Mouse (Mus musculus) MEL (cell line): ENCODE results near the gene Cnot2. TPM values are rescaled to one million over a fixed set of nuclear protein-coding genes. Genes with fewer than 3 reads are reported as not detected.

Experiments
- DNase-seq: peaks from one replicate; pipeline ENCODE4 v3.0.0; 2011; ENCODE audit warnings: low read depth, low spot score
- H3K27ac ChIP-seq: 2 replicates; pipeline ENCODE4 v1.5.1; 2012; ENCODE audit warnings: low read depth, mild to moderate bottlenecking, control low read depth, low read length, moderate library complexity; ENCODE audit not compliant: control insufficient read depth
- H3K27me3 ChIP-seq, 2 experiments: fragments of 150-350 bp in 1 of 2; sonication (generic) in 1 of 2; 2 replicates each; pipeline ENCODE4 v1.6.1; 2012; ENCODE audit warnings: low read length in 2 of 2, mild to moderate bottlenecking in 2 of 2, improper control_type of control experiment in 1 of 2, moderate library complexity in 1 of 2; ENCODE audit not compliant: insufficient read depth in 2 of 2, control insufficient read depth in 1 of 2
- H3K36me3 ChIP-seq, 2 experiments: 2 replicates each; pipeline ENCODE4 v1.6.1; 2012 to 2014; ENCODE audit warnings: low read length in 2 of 2, improper control_type of control experiment in 1 of 2, inconsistent platforms in 1 of 2, mild to moderate bottlenecking in 1 of 2; ENCODE audit not compliant: insufficient read depth in 2 of 2, control insufficient read depth in 1 of 2
- H3K4me1 ChIP-seq, 2 experiments: fragments of 150-350 bp in 1 of 2; sonication (generic) in 1 of 2; 2 replicates each; pipeline ENCODE4 v1.6.1; 2012; ENCODE audit warnings: low read length in 2 of 2, improper control_type of control experiment in 1 of 2, mild to moderate bottlenecking in 1 of 2; ENCODE audit not compliant: insufficient read depth in 2 of 2, control insufficient read depth in 1 of 2
- H3K4me3 ChIP-seq, 2 experiments: fragments of 150-350 bp in 1 of 2; sonication (generic) in 1 of 2; 2 replicates each; pipeline ENCODE4 v1.5.1; 2012; ENCODE audit warnings: low read depth in 2 of 2, low read length in 2 of 2, mild to moderate bottlenecking in 2 of 2, moderate library complexity in 2 of 2, control low read depth in 1 of 2, improper control_type of control experiment in 1 of 2; ENCODE audit not compliant: control insufficient read depth in 1 of 2, insufficient read depth in 1 of 2
- H3K79me2 ChIP-seq: 2 replicates; pipeline ENCODE4 v1.6.1; 2012; ENCODE audit warnings: mild to moderate bottlenecking, low read length, moderate library complexity; ENCODE audit not compliant: control insufficient read depth, poor library complexity, insufficient read depth
- H3K9ac ChIP-seq: 2 replicates; pipeline ENCODE4 v1.6.1; 2012; ENCODE audit warnings: low read depth, mild to moderate bottlenecking, control low read depth, low read length, moderate library complexity; ENCODE audit not compliant: control insufficient read depth, poor library complexity, severe bottlenecking
- H3K9me3 ChIP-seq: fragments of 150-350 bp; sonication (generic); replicated peaks from 2 replicates; pipeline ENCODE4 v1.6.1; 2012; ENCODE audit warnings: mild to moderate bottlenecking, low read length, improper control_type of control experiment, moderate library complexity; ENCODE audit not compliant: insufficient read depth
- BHLHE40 ChIP-seq: IDR thresholded peaks from 2 replicates; pipeline ENCODE4 v1.6.1; 2012; ENCODE audit warnings: low read depth, mild to moderate bottlenecking, inconsistent platforms, low read length, improper control_type of control experiment, borderline replicate concordance
- CHD1 ChIP-seq: IDR thresholded peaks from 2 replicates; pipeline ENCODE4 v1.6.1; 2012; ENCODE audit warnings: low read depth, mild to moderate bottlenecking, inconsistent platforms, low read length, improper control_type of control experiment
- CHD2 ChIP-seq: IDR thresholded peaks from 2 replicates; pipeline ENCODE4 v1.6.1; 2011; ENCODE audit warnings: low read length, improper control_type of control experiment
- CTCF ChIP-seq, 3 experiments: IDR thresholded peaks in 2 of 3; conservative IDR thresholded peaks in 1 of 3; 2 replicates each; pipeline ENCODE4 v1.5.1; 2011 to 2012; ENCODE audit warnings: low read length in 3 of 3, low read depth in 2 of 3, mild to moderate bottlenecking in 2 of 3, improper control_type of control experiment in 1 of 3, inconsistent platforms in 1 of 3, mixed read lengths in 1 of 3, moderate library complexity in 1 of 3; ENCODE audit not compliant: control insufficient read depth in 1 of 3, insufficient read depth in 1 of 3, poor library complexity in 1 of 3, severe bottlenecking in 1 of 3
- E2F4 ChIP-seq: IDR thresholded peaks from 2 replicates; pipeline ENCODE4 v1.6.1; 2011; ENCODE audit warnings: low read depth, low read length, improper control_type of control experiment, borderline replicate concordance
- ELF1 ChIP-seq: IDR thresholded peaks from 2 replicates; pipeline ENCODE4 v1.6.1; 2014; ENCODE audit warnings: low read depth, mild to moderate bottlenecking, inconsistent platforms, low read length, improper control_type of control experiment, moderate library complexity
- EP300 ChIP-seq, 2 experiments: IDR thresholded peaks; 2 replicates each; pipeline ENCODE4 v1.6.1; 2011; ENCODE audit warnings: improper control_type of control experiment in 2 of 2, low read length in 2 of 2, low read depth in 1 of 2, mild to moderate bottlenecking in 1 of 2
- ETS1 ChIP-seq: IDR thresholded peaks from 2 replicates; pipeline ENCODE4 v1.6.1; 2012; ENCODE audit warnings: low read depth, mild to moderate bottlenecking, inconsistent platforms, low read length, improper control_type of control experiment, moderate library complexity
- GABPA ChIP-seq: IDR thresholded peaks from 2 replicates; pipeline ENCODE4 v1.6.1; 2012; ENCODE audit warnings: low read depth, mild to moderate bottlenecking, inconsistent platforms, low read length, improper control_type of control experiment, moderate library complexity
- GATA1 ChIP-seq: IDR thresholded peaks from 2 replicates; pipeline ENCODE4 v1.6.1; 2011; ENCODE audit warnings: low read depth, low read length, improper control_type of control experiment
- HCFC1 ChIP-seq: IDR thresholded peaks from 2 replicates; pipeline ENCODE4 v1.6.1; 2012; ENCODE audit warnings: low read depth, mild to moderate bottlenecking, inconsistent platforms, low read length, improper control_type of control experiment, moderate library complexity
- JUND ChIP-seq: IDR thresholded peaks from 2 replicates; pipeline ENCODE4 v1.6.1; 2011; ENCODE audit warnings: low read depth, mild to moderate bottlenecking, improper control_type of control experiment, low read length
- KAT2A ChIP-seq: conservative IDR thresholded peaks from 2 replicates; pipeline ENCODE4 v1.6.1; 2012; ENCODE audit warnings: low read depth, low read length, improper control_type of control experiment, inconsistent platforms
- MAFK ChIP-seq: IDR thresholded peaks from 2 replicates; pipeline ENCODE4 v1.6.1; 2011; ENCODE audit warnings: low read depth, mild to moderate bottlenecking, low read length, improper control_type of control experiment, borderline replicate concordance
- MAX ChIP-seq: IDR thresholded peaks from 2 replicates; pipeline ENCODE4 v1.6.1; 2011; ENCODE audit warnings: low read length, improper control_type of control experiment
- MAZ ChIP-seq: IDR thresholded peaks from 2 replicates; pipeline ENCODE4 v1.6.1; 2012; ENCODE audit warnings: low read depth, mild to moderate bottlenecking, inconsistent platforms, low read length, improper control_type of control experiment
- MEF2A ChIP-seq: IDR thresholded peaks from 2 replicates; pipeline ENCODE4 v1.6.1; 2014; ENCODE audit warnings: low read depth, mild to moderate bottlenecking, inconsistent platforms, low read length, improper control_type of control experiment; ENCODE audit not compliant: poor library complexity, insufficient replicate concordance, severe bottlenecking; ENCODE audit errors: extremely low read depth
- MXI1 ChIP-seq: IDR thresholded peaks from 2 replicates; pipeline ENCODE4 v1.6.1; 2011; ENCODE audit warnings: mild to moderate bottlenecking, low read depth, low read length, improper control_type of control experiment
- MYB ChIP-seq: IDR thresholded peaks from 2 replicates; pipeline ENCODE4 v1.6.1; 2011; ENCODE audit warnings: mild to moderate bottlenecking, low read depth, low read length, improper control_type of control experiment
- MYC ChIP-seq: IDR thresholded peaks from 2 replicates; pipeline ENCODE4 v1.6.1; 2011; ENCODE audit warnings: low read depth, mild to moderate bottlenecking, low read length, improper control_type of control experiment, moderate library complexity
- NELFE ChIP-seq: IDR thresholded peaks from 2 replicates; pipeline ENCODE4 v1.6.1; 2011; ENCODE audit warnings: low read depth, low read length, improper control_type of control experiment
- NRF1 ChIP-seq: IDR thresholded peaks from 2 replicates; pipeline ENCODE4 v1.6.1; 2014; ENCODE audit warnings: low read depth, mild to moderate bottlenecking, inconsistent platforms, low read length, improper control_type of control experiment, moderate library complexity; ENCODE audit not compliant: poor library complexity, insufficient read depth, severe bottlenecking
- POLR2A ChIP-seq, 2 experiments: IDR thresholded peaks; 2 replicates each; pipeline ENCODE4 v1.6.1; 2011 to 2012; ENCODE audit warnings: low read length in 2 of 2, mild to moderate bottlenecking in 2 of 2, control low read depth in 1 of 2, improper control_type of control experiment in 1 of 2, low read depth in 1 of 2, moderate library complexity in 1 of 2; ENCODE audit not compliant: control insufficient read depth in 1 of 2, insufficient read depth in 1 of 2, poor library complexity in 1 of 2
- POLR2AphosphoS2 ChIP-seq: IDR thresholded peaks from 2 replicates; pipeline ENCODE4 v1.6.1; 2011; ENCODE audit warnings: low read length, improper control_type of control experiment
- RAD21 ChIP-seq: IDR thresholded peaks from 2 replicates; pipeline ENCODE4 v1.6.1; 2011; ENCODE audit warnings: mild to moderate bottlenecking, low read depth, low read length, improper control_type of control experiment
- RCOR1 ChIP-seq: IDR thresholded peaks from 2 replicates; pipeline ENCODE4 v1.6.1; 2012; ENCODE audit warnings: low read depth, mild to moderate bottlenecking, inconsistent platforms, low read length, improper control_type of control experiment
- SIN3A ChIP-seq: IDR thresholded peaks from 2 replicates; pipeline ENCODE4 v1.6.1; 2012; ENCODE audit warnings: low read length, improper control_type of control experiment, inconsistent platforms
- SMC3 ChIP-seq: IDR thresholded peaks from 2 replicates; pipeline ENCODE4 v1.6.1; 2011; ENCODE audit warnings: low read depth, low read length, improper control_type of control experiment
- TAL1 ChIP-seq: IDR thresholded peaks from 2 replicates; pipeline ENCODE4 v1.6.1; 2012; ENCODE audit warnings: mild to moderate bottlenecking, inconsistent platforms, low read length, moderate library complexity, mixed read lengths
- TBP ChIP-seq: IDR thresholded peaks from 2 replicates; pipeline ENCODE4 v1.8.0; 2011; ENCODE audit warnings: low read depth, low read length, improper control_type of control experiment
- TCF12 ChIP-seq: IDR thresholded peaks from 2 replicates; pipeline ENCODE4 v1.6.1; 2014; ENCODE audit warnings: low read depth, mild to moderate bottlenecking, inconsistent platforms, low read length, improper control_type of control experiment, moderate library complexity
- UBTF ChIP-seq: IDR thresholded peaks from 2 replicates; pipeline ENCODE4 v1.6.1; 2012; ENCODE audit warnings: low read depth, mild to moderate bottlenecking, inconsistent platforms, low read length, improper control_type of control experiment, moderate library complexity, borderline replicate concordance; ENCODE audit not compliant: insufficient read depth
- USF1 ChIP-seq: IDR thresholded peaks from 2 replicates; pipeline ENCODE4 v1.6.1; 2014; ENCODE audit warnings: low read depth, mild to moderate bottlenecking, inconsistent platforms, low read length, improper control_type of control experiment, moderate library complexity
- USF2 ChIP-seq, 2 experiments: IDR thresholded peaks; 2 replicates each; pipeline ENCODE4 v1.6.1; 2011 to 2012; ENCODE audit warnings: improper control_type of control experiment in 2 of 2, low read length in 2 of 2, borderline replicate concordance in 1 of 2, inconsistent platforms in 1 of 2, low read depth in 1 of 2, mild to moderate bottlenecking in 1 of 2; ENCODE audit not compliant: insufficient read depth in 1 of 2
- ZC3H11A ChIP-seq: IDR thresholded peaks from 2 replicates; pipeline ENCODE4 v1.6.1; 2012; ENCODE audit warnings: low read depth, mild to moderate bottlenecking, inconsistent platforms, low read length, improper control_type of control experiment
- ZKSCAN1 ChIP-seq: IDR thresholded peaks from 2 replicates; pipeline ENCODE4 v1.6.1; 2012; ENCODE audit warnings: low read depth, mild to moderate bottlenecking, inconsistent platforms, low read length, improper control_type of control experiment, moderate library complexity
- ZMIZ1 ChIP-seq: IDR thresholded peaks from 2 replicates; pipeline ENCODE4 v1.6.1; 2012; ENCODE audit warnings: low read depth, mild to moderate bottlenecking, inconsistent platforms, low read length, improper control_type of control experiment, moderate library complexity
- ZNF384 ChIP-seq: IDR thresholded peaks from 2 replicates; pipeline ENCODE4 v1.6.1; 2012; ENCODE audit warnings: low read depth, mild to moderate bottlenecking, inconsistent platforms, low read length, improper control_type of control experiment
- polyA plus RNA-seq, 2 experiments: library from polyadenylated mRNA; stranded (reverse) in 1 of 2; unstranded in 1 of 2; fragments of >175 nt in 1 of 2; fragments of >200 nt in 1 of 2; gene quantifications; 2 replicates each; pipeline versions ENCODE4 v1.2.1 to v1.2.4; 2012; ENCODE audit warnings: low replicate concordance in 2 of 2, low read depth in 1 of 2; ENCODE audit not compliant: insufficient read length in 2 of 2, insufficient read depth in 1 of 2, missing spikeins in 1 of 2
- total RNA-seq: library from RNA; depleted of rRNA; stranded (reverse); fragments of 300-350 nt; gene quantifications from 2 replicates; pipeline ENCODE4 v1.2.3, GENCODE M21; 2012

Cnot2 gene
- total and polyA plus RNA-seq, 3 experiments, result 84.3 to 554 (median 88.8) TPM

DNA sequence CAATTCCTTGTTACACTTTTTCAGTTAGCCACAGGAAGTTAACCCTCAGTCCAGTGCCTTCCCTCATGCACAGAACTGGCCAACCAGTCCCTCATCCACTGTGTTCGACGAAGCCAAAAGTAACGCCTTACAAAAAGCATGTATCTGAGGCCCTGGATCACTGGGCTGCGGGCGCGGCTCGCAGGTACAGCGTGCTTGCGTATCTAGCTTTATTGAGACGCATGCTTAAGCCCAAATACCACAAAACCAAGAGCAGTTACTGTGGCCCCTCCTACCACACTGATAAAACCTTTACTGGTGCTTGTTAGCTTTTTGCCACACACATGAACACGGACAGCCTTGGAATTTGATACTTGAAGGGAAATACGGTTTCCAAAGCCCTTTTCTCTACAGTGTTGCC is 99.4 kb downstream of the Cnot2 start:
- peak; percentile 88 for DNase-seq
- H3K27ac ChIP-seq, result peak overlapping the region; percentile 81
- no peaks in the 10 kb centered on the region for H3K27me3 ChIP-seq
- H3K79me2 ChIP-seq, result no peaks in the 10 kb centered on the region
- no peaks in the 10 kb centered on the region for H3K9me3 ChIP-seq
- peak overlapping the region; percentile 21 to 38 for H3K4me3 ChIP-seq
- H3K4me1 ChIP-seq, result peaks cover 2 to 11% of the 10 kb centered on the region in 2 experiments; a peak in 3 of 4 replicates
- peak overlapping the region; percentile 37 for H3K9ac ChIP-seq
- peaks cover 10 to 20% of the 10 kb centered on the region in 2 experiments for H3K36me3 ChIP-seq
- no peak; the same call in 1 of the 2 replicates for TF ChIP-seq TCF12
- no peak for TF ChIP-seq CTCF (IDR thresholded peaks at IDR 0.05 in 2 of 3, conservative IDR thresholded peaks at IDR 0.05 in 1 of 3; ENCODE audit: control insufficient read depth in 1 of 3, insufficient read depth in 1 of 3, low read depth in 2 of 3, low read length in 3 of 3, poor library complexity in 1 of 3, severe bottlenecking in 1 of 3)
- TF ChIP-seq NELFE, result peak; percentile 33; the same call in 1 of the 2 replicates
- no peak for TF ChIP-seq ZNF384
- no peak for TF ChIP-seq UBTF
- peak in 1 of 2 experiments; percentile 79; a peak in 2 of 4 replicates for TF ChIP-seq EP300 (IDR thresholded peaks at IDR 0.05; ENCODE audit: low read depth in 1 of 2, low read length in 2 of 2)
- no peak for TF ChIP-seq MEF2A
- TF ChIP-seq POLR2A (IDR thresholded peaks at IDR 0.05; ENCODE audit: control insufficient read depth in 1 of 2, insufficient read depth in 1 of 2, low read depth in 1 of 2, low read length in 2 of 2, poor library complexity in 1 of 2), result peak in 1 of 2 experiments; percentile 67; a peak in 2 of 4 replicates
- TF ChIP-seq SMC3, result no peak
- TF ChIP-seq CHD1, result no peak
- no peak for TF ChIP-seq E2F4
- TF ChIP-seq CHD2, result no peak
- TF ChIP-seq TBP, result peak; percentile 46; the same call in 1 of the 2 replicates
- TF ChIP-seq ZMIZ1, result no peak; the same call in 1 of the 2 replicates
- TF ChIP-seq ZC3H11A, result no peak
- peak; percentile 64 for TF ChIP-seq MYB
- no peak for TF ChIP-seq MAFK
- TF ChIP-seq ELF1, result no peak
- TF ChIP-seq MYC, result peak; percentile 79
- peak; percentile 80 for TF ChIP-seq MAX
- TF ChIP-seq HCFC1, result 0 out of 2 replicates have a peak, but pooled peaks have one; percentile 23
- peak; percentile 33; the same call in 1 of the 2 replicates for TF ChIP-seq ETS1
- TF ChIP-seq USF2 (IDR thresholded peaks at IDR 0.05; ENCODE audit: borderline replicate concordance in 1 of 2, insufficient read depth in 1 of 2, low read depth in 1 of 2, low read length in 2 of 2), result no peak
- TF ChIP-seq MAZ, result no peak
- TF ChIP-seq JUND, result no peak
- TF ChIP-seq RCOR1, result no peak
- TF ChIP-seq KAT2A, result no peak
- peak; percentile 91 for TF ChIP-seq MXI1
- peak; percentile 59 for TF ChIP-seq GATA1
- peak; percentile 56 for TF ChIP-seq NRF1
- TF ChIP-seq BHLHE40, result no peak
- no peak for TF ChIP-seq RAD21
- TF ChIP-seq GABPA, result no peak
- TF ChIP-seq POLR2AphosphoS2, result peak; percentile 86
- no peak for TF ChIP-seq USF1
- no peak for TF ChIP-seq ZKSCAN1
- no peak for TF ChIP-seq TAL1
- 0 out of 2 replicates have a peak, but pooled peaks have one; percentile 33 for TF ChIP-seq SIN3A
